Mouse (Mus musculus): ENCODE data around the gene Mga. TPM values are rescaled to one million over a fixed set of nuclear protein-coding genes. Genes with fewer than 3 reads are reported as not detected.

The Mga gene
- polyA plus RNA-seq, 1 experiment from 2014 or later = 29.0 TPM

DNA sequence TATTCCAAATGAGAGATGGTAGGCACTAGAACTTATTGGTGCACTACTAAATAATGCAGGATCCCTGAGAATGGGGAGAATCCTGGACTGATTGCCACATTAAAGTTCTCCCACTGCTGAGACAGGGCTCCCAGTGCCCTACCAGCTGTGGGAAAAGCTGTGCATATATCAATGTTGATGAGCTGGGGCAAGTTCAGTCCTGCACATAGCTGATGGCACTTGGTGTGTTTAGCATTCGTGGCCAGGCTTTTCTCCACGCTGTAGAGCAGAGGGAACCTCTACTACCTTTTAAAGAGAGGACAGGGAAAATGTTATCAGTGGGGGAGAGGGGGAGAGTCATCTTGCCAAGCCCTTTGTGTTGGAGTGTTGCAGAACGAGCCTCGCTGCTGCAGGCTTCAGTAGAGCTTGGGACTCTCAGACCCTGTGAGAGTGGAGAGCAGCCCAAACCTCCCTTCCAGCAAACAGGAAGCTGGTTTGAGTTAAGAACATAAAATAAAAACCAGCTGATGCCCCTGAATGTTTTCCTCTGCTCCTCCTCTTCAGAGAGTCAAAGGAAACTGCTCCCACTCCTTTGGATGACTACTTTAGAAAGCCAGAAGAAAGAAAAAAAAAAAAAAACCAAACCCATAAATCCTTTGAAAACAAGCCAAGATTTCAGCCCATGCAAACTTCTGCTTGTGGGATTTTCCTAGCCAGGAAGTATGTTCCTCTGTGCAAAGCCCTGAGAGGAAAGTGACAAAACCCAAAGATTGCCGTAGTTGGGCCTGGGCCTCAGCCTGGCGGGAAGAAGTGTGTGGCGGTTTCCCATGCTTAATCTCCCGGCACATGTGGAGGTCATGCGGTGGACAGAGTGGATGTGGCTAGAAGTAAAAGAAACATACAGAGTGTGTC, 98.6 kb downstream of the Mga start:
- Histone ChIP-seq H3K27me3 (replicated peaks; ENCODE audit: control insufficient read depth, insufficient read depth, low read length) (no peaks in the 10 kb centered on the region), H3K4me3 (replicated peaks; ENCODE audit: low read length) (no peak overlapping the region), H3K9me3 (ENCODE audit: control insufficient read depth, low read length) (no peaks in the 10 kb centered on the region), H3K9ac (replicated peaks; ENCODE audit: low read depth, low read length) (peak overlapping the region; percentile 11; the same call in 1 of the 2 replicates), H3K27ac (ENCODE audit: low read length) (peak overlapping the region; percentile 27), H3K4me1 (replicated peaks; ENCODE audit: control insufficient read depth, insufficient read depth, low read length) (no peaks in the 10 kb centered on the region), H3K4me2 (ENCODE audit: low read length) (no peak overlapping the region), H3K36me3 (ENCODE audit: control insufficient read depth, insufficient read depth) (peaks cover 2% of the 10 kb centered on the region; the same call in 1 of the 2 replicates)
- WGBS = 70% methylated on average over 9 of the region's 9 CpGs
- ATAC-seq = no peak

DNA sequence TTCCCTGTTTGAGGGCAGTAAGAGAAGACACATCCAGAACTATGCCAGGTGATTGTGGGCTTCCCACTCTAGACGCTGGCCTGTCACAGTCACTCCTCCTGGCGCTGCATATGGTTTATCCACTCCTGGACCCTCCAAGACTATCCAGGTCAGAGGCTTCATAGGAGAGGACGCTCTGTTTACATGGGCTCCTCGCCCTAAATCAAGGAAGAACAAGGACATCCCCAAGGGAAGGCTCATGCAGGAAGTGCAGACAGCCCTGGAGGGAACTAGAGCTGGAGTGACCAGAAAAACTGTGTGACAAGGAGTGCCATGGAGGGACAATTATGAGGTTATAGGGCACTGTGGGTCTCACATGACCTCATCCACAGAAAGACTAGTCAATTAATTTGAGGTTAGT, 100.3 kb downstream of the Mga start:
- no peaks in the 10 kb centered on the region for H3K4me1 ChIP-seq (replicated peaks; ENCODE audit: control insufficient read depth, insufficient read depth, low read length)
- H3K9ac ChIP-seq (replicated peaks; ENCODE audit: low read depth, low read length) = no peak overlapping the region
- no peaks in the 10 kb centered on the region for H3K27me3 ChIP-seq (replicated peaks; ENCODE audit: control insufficient read depth, insufficient read depth, low read length)
- peaks cover 2% of the 10 kb centered on the region; the same call in 1 of the 2 replicates for H3K36me3 ChIP-seq (ENCODE audit: control insufficient read depth, insufficient read depth)
- no peak overlapping the region for H3K4me2 ChIP-seq (ENCODE audit: low read length)
- H3K4me3 ChIP-seq (replicated peaks; ENCODE audit: low read length) = no peak overlapping the region
- H3K9me3 ChIP-seq (ENCODE audit: control insufficient read depth, low read length) = no peaks in the 10 kb centered on the region
- 83% methylated on average over 4 of the region's 4 CpGs for WGBS
- ATAC-seq = no peak
- no peak overlapping the region for H3K27ac ChIP-seq (ENCODE audit: low read length)

DNA sequence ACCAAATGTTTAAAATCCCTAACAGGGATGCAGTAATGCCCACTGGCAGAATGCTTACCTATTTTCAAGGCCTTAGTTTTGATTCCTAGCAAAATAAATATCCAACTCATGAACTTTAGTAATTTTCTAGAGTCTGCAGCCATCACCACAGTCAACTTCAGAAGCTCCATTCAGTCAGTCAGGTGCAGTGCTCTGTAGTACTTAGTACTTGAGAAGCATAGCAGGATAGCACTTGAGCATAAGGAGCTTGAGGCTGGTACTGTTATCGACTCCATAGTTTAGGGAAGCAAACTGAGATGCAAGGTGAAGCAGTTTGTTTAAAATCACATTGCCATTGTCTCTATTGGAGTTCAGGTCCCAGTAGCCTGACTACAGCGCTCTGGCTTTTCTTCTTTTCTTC, 102.7 kb downstream of the Mga start:
- Histone ChIP-seq H3K4me3 (replicated peaks; ENCODE audit: low read length) (no peak overlapping the region), H3K9me3 (ENCODE audit: control insufficient read depth, low read length) (no peaks in the 10 kb centered on the region), H3K4me2 (ENCODE audit: low read length) (no peak overlapping the region), H3K36me3 (ENCODE audit: control insufficient read depth, insufficient read depth) (peaks cover 2% of the 10 kb centered on the region; the same call in 1 of the 2 replicates), H3K9ac (replicated peaks; ENCODE audit: low read depth, low read length) (no peak overlapping the region), H3K27me3 (replicated peaks; ENCODE audit: control insufficient read depth, insufficient read depth, low read length) (no peaks in the 10 kb centered on the region), H3K27ac (ENCODE audit: low read length) (no peak overlapping the region), H3K4me1 (replicated peaks; ENCODE audit: control insufficient read depth, insufficient read depth, low read length) (no peaks in the 10 kb centered on the region)
- no peak for ATAC-seq
- WGBS = 98% methylated on average over 2 of the region's 2 CpGs

DNA sequence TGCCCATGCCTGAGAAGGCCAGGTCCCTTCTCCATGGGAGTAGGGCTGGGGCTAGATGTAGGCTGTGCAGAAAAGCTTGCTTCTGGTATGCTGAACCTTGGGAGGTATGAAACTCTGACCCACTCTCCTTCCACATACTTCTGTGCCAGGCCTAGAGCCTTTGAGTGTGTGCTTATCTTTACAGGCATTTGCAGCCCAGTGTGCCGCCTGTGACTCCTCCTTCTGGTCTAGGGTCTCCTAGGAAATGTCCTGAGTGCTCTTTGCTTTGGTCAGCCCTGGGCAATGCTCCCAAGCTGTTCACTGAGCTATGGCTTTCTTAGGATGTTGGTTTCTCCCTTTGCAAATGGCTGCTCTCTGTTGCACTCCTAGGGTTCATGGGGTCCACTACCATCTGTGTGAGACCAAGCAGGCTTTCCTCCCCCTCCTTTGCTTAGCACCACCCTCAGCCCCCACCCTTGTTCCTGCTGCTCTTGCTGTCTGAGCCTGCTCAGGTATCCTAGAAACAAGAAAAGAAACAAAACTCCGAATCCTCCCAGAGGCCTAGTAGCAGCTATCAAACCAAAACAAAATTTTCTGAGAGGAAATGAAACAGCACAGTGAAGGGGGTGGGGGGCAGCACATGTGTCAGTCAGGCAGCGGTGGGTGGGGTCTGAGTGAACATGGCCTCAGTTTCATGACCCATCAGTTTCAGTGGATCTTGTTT, 104.0 kb downstream of the Mga start:
- no peak for ATAC-seq
- no peaks in the 10 kb centered on the region for H3K27me3 ChIP-seq (replicated peaks; ENCODE audit: control insufficient read depth, insufficient read depth, low read length)
- peaks cover 2% of the 10 kb centered on the region; the same call in 1 of the 2 replicates for H3K36me3 ChIP-seq (ENCODE audit: control insufficient read depth, insufficient read depth)
- no peak overlapping the region for H3K9ac ChIP-seq (replicated peaks; ENCODE audit: low read depth, low read length)
- no peaks in the 10 kb centered on the region for H3K4me1 ChIP-seq (replicated peaks; ENCODE audit: control insufficient read depth, insufficient read depth, low read length)
- no peak overlapping the region for H3K4me3 ChIP-seq (replicated peaks; ENCODE audit: low read length)
- H3K27ac ChIP-seq (ENCODE audit: low read length) = no peak overlapping the region
- H3K4me2 ChIP-seq (ENCODE audit: low read length) = no peak overlapping the region
- H3K9me3 ChIP-seq (ENCODE audit: control insufficient read depth, low read length) = no peaks in the 10 kb centered on the region
- 80% methylated on average over 3 of the region's 3 CpGs for WGBS

DNA sequence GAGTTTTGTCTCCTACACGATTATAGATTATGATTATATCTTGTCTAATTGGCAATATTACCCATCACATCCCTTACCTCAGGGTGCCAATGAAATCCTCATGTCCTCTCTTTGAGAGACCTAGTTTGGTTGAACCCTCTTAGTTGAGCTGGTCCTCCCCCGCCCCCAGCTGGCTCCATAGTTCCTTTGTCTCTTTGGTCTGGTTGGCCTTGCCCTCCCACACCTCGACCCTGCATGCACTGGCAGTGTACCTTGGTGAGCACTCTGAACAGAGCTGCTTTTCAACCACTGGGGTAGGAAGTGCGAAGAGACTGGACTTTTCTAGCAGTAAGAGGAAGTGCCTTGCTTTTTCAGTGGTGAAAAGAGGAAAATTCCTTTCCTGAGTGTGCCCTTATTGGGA, 104.9 kb downstream of the Mga start:
- Histone ChIP-seq H3K9ac (replicated peaks; ENCODE audit: low read depth, low read length) (no peak overlapping the region), H3K4me2 (ENCODE audit: low read length) (no peak overlapping the region), H3K27ac (ENCODE audit: low read length) (no peak overlapping the region), H3K4me1 (replicated peaks; ENCODE audit: control insufficient read depth, insufficient read depth, low read length) (no peaks in the 10 kb centered on the region), H3K27me3 (replicated peaks; ENCODE audit: control insufficient read depth, insufficient read depth, low read length) (no peaks in the 10 kb centered on the region), H3K9me3 (ENCODE audit: control insufficient read depth, low read length) (no peaks in the 10 kb centered on the region), H3K36me3 (ENCODE audit: control insufficient read depth, insufficient read depth) (peaks cover 2% of the 10 kb centered on the region; the same call in 1 of the 2 replicates), H3K4me3 (replicated peaks; ENCODE audit: low read length) (no peak overlapping the region)
- whole genome bisulfite sequencing = 77% methylated on average over 4 of the region's 4 CpGs
- ATAC-seq = no peak

DNA sequence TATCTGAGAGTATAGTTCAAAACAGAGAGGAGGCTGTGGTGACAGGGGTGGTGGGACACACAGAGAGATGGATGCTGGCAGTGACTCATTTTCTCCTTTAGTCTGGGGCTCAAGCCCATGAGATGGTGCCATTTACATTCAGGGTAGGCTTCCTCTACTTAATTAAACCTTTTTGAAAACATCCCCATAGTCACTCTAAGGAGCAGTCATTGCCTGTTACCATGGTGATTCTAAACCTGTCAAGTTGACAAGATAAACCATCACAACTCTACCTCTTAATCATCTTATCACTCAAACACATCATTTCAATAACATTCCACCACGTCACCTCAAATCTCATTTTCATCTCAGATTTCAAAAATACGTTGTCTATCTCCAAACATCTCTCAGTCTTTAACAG, 106.9 kb downstream of the Mga start:
- 76% methylated on average over 2 of the region's 2 CpGs for WGBS
- Histone ChIP-seq H3K36me3 (ENCODE audit: control insufficient read depth, insufficient read depth) (no peaks in the 10 kb centered on the region), H3K9me3 (ENCODE audit: control insufficient read depth, low read length) (no peaks in the 10 kb centered on the region), H3K4me2 (ENCODE audit: low read length) (no peak overlapping the region), H3K4me3 (replicated peaks; ENCODE audit: low read length) (no peak overlapping the region), H3K27me3 (replicated peaks; ENCODE audit: control insufficient read depth, insufficient read depth, low read length) (no peaks in the 10 kb centered on the region), H3K4me1 (replicated peaks; ENCODE audit: control insufficient read depth, insufficient read depth, low read length) (no peaks in the 10 kb centered on the region), H3K27ac (ENCODE audit: low read length) (no peak overlapping the region), H3K9ac (replicated peaks; ENCODE audit: low read depth, low read length) (no peak overlapping the region)
- peak; percentile 62 for ATAC-seq

DNA sequence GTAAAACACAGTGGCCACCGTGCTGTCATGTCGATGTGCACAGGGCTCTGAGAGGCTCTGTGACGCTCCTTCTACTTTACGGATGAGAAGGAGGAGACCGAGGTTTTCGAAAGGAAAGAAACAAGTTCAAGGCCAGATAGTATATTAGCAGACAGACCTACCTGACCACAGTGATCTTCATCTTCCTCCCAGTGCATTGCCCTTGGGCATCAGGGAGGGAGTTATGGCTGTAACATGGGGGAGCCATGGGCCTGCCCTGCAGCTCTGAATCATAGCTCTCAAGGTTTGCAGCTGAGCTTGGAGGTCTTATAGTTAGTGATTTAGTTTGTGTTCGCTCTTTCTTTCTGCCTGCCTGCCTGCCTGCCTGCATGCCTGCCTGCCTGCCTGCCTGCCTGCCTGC, 109.7 kb downstream of the Mga start:
- no peaks in the 10 kb centered on the region for H3K27me3 ChIP-seq (replicated peaks; ENCODE audit: control insufficient read depth, insufficient read depth, low read length)
- H3K9me3 ChIP-seq (ENCODE audit: control insufficient read depth, low read length) = no peaks in the 10 kb centered on the region
- H3K4me3 ChIP-seq (replicated peaks; ENCODE audit: low read length) = no peak overlapping the region
- H3K4me1 ChIP-seq (replicated peaks; ENCODE audit: control insufficient read depth, insufficient read depth, low read length) = no peaks in the 10 kb centered on the region
- no peak overlapping the region for H3K9ac ChIP-seq (replicated peaks; ENCODE audit: low read depth, low read length)
- WGBS = 95% methylated on average over 7 of the region's 7 CpGs
- no peak overlapping the region for H3K27ac ChIP-seq (ENCODE audit: low read length)
- no peak overlapping the region for H3K4me2 ChIP-seq (ENCODE audit: low read length)
- no peak for ATAC-seq
- no peaks in the 10 kb centered on the region for H3K36me3 ChIP-seq (ENCODE audit: control insufficient read depth, insufficient read depth)

DNA sequence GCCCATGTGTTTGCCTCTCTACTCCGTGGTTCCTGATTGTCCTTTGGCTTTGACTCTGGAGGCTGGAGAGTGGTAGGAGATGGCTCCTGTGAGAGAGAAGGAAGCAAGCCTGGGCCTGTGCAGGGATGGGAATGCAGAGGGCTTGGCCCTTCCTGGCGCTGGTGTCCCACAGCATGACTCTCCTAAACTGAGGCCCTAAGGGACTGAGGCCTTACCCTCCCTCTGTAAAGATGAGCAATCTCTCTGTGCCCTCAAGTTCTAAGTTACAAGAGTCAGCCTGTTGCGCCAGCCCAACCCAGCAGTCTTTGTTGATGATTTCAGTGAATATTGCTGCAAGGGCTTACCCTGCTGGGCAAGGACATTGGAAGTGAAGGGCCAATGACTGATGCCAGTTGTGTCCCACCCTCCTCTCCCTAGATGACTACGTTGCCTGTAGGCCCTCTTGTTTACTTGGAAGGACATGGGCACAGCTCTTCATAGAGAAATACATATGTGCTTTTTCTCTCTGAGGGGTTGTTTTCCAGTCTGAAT, 110.7 kb downstream of the Mga start:
- Histone ChIP-seq H3K36me3 (ENCODE audit: control insufficient read depth, insufficient read depth) (no peaks in the 10 kb centered on the region), H3K4me3 (replicated peaks; ENCODE audit: low read length) (no peak overlapping the region), H3K4me2 (ENCODE audit: low read length) (no peak overlapping the region), H3K9ac (replicated peaks; ENCODE audit: low read depth, low read length) (no peak overlapping the region), H3K27ac (ENCODE audit: low read length) (no peak overlapping the region), H3K27me3 (replicated peaks; ENCODE audit: control insufficient read depth, insufficient read depth, low read length) (no peaks in the 10 kb centered on the region), H3K9me3 (ENCODE audit: control insufficient read depth, low read length) (no peaks in the 10 kb centered on the region), H3K4me1 (replicated peaks; ENCODE audit: control insufficient read depth, insufficient read depth, low read length) (no peaks in the 10 kb centered on the region)
- no peak for ATAC-seq
- 90% methylated on average over 4 of the region's 4 CpGs for WGBS

DNA sequence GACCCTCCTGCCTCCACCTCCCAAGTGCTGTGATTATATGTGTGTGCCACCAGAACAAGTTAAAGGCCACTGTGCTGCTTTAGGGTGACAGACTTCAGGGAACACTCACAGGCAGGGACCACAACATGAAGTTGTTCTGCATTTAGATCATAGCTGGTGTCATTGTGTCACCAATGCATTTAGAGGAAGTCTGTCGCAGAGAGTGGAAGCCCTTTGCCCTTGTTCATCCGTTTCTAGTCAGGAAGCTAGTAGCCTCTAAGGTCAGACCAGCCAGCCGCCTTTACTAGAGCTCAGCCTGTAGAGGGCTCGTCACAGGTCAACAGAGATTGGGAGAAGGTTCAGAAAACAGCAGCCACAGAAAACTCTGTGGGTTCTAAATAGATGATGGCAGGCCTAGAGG, 111.6 kb downstream of the Mga start:
- ATAC-seq = no peak
- 72% methylated on average over 4 of the region's 4 CpGs for WGBS
- H3K4me2 ChIP-seq (ENCODE audit: low read length) = no peak overlapping the region
- no peaks in the 10 kb centered on the region for H3K9me3 ChIP-seq (ENCODE audit: control insufficient read depth, low read length)
- H3K9ac ChIP-seq (replicated peaks; ENCODE audit: low read depth, low read length) = no peak overlapping the region
- no peaks in the 10 kb centered on the region for H3K4me1 ChIP-seq (replicated peaks; ENCODE audit: control insufficient read depth, insufficient read depth, low read length)
- H3K27me3 ChIP-seq (replicated peaks; ENCODE audit: control insufficient read depth, insufficient read depth, low read length) = no peaks in the 10 kb centered on the region
- H3K4me3 ChIP-seq (replicated peaks; ENCODE audit: low read length) = no peak overlapping the region
- H3K27ac ChIP-seq (ENCODE audit: low read length) = no peak overlapping the region
- no peaks in the 10 kb centered on the region for H3K36me3 ChIP-seq (ENCODE audit: control insufficient read depth, insufficient read depth)
